Mouse (Mus musculus) myocyte (in vitro differentiated cells): ENCODE measurements at regions not wholly inside any gene's neighbourhood (a gene's known extent, or its start where the extent isn't known, plus 50 kb on each side); places are given as distances from the start of the nearest gene placed in this dataset.

Source experiments
- E2F4 ChIP-seq: IDR thresholded peaks from one replicate; pipeline ENCODE4 v1.6.1; 2011; ENCODE audit warnings: mild to moderate bottlenecking, control low read depth, moderate library complexity; ENCODE audit not compliant: insufficient read depth
- MYOD1 ChIP-seq, 3 experiments: IDR thresholded peaks; one replicate each; pipeline ENCODE4 v1.6.1; 2011; ENCODE audit warnings: control low read depth in 2 of 3, low read depth in 2 of 3, mild to moderate bottlenecking in 2 of 3, moderate library complexity in 1 of 3; ENCODE audit not compliant: insufficient read length in 2 of 3, control insufficient read depth in 1 of 3
- POLR2A ChIP-seq: IDR thresholded peaks from one replicate; pipeline ENCODE4 v1.6.1; 2011; ENCODE audit warnings: low read depth, mild to moderate bottlenecking, control low read depth, moderate library complexity; ENCODE audit not compliant: insufficient read length

GRCm38 (mm10) chr3:128668468-128669127 lies 531.1 kb upstream of the Pitx2 start:
- TF ChIP-seq E2F4 (no peak), POLR2A (no peak), MYOD1 (IDR thresholded peaks at IDR 0.05; ENCODE audit: control insufficient read depth in 1 of 3, insufficient read length in 2 of 3, low read depth in 2 of 3) (no peak)
